Mouse (Mus musculus) left cerebral cortex, postnatal 4 days (tissue): ENCODE measurements around the gene Cplx2. TPM values are rescaled to one million over a fixed set of nuclear protein-coding genes. Genes with fewer than 3 reads are reported as not detected.

Experiments
- total RNA-seq, 2 experiments: library from RNA; stranded (reverse); gene quantifications; 2 replicates each; pipeline ENCODE4 v1.2.3; 2021

Gene Cplx2
- total RNA-seq, 2 experiments from 2014 or later: 451 to 461 TPM

Other genes with a start within 250 kb of the Cplx2 start
- 1 to 10 TPM; 3.9 to 4.1 TPM for gene Hrh2, start 179.2 kb upstream of the Cplx2 start, total RNA-seq
- gene Thoc3, start 97.5 kb downstream of the Cplx2 start, total RNA-seq: 10 to 100 TPM; 43.8 to 45.4 TPM
- gene Simc1, start 132.4 kb downstream of the Cplx2 start, total RNA-seq: 10 to 100 TPM; 30.5 to 34.3 TPM
- gene 4833439L19Rik, start 194.1 kb downstream of the Cplx2 start, total RNA-seq: 100 to 1,000 TPM; 148 to 157 TPM
- 10 to 100 TPM; 73.5 to 75.1 TPM for gene Arl10, start 203.7 kb downstream of the Cplx2 start, total RNA-seq
- gene Nop16, start 218.7 kb downstream of the Cplx2 start, total RNA-seq: 10 to 100 TPM; 30.8 to 36.3 TPM
- gene Higd2a, start 218.9 kb downstream of the Cplx2 start, total RNA-seq: 100 to 1,000 TPM; 118 to 126 TPM
- 100 to 1,000 TPM; 256 to 262 TPM for gene Cltb, start 240.0 kb downstream of the Cplx2 start, total RNA-seq